Mouse (Mus musculus): ENCODE data around the gene Satb2.

- TF ChIP-seq POLR2A (IDR thresholded peaks at IDR 0.05; ENCODE audit: extremely low read depth, insufficient read depth, low read length) (no peak), CTCF (IDR thresholded peaks at IDR 0.05; ENCODE audit: extremely low read depth, insufficient read depth, low read length) (no peak)
Measured at GRCm38 (mm10) chr1:56892766-56893165, 85.7 kb downstream of the Satb2 start.
